Mouse (Mus musculus) MEL (cell line): Measurements from ENCODE around the gene Thap3. TPM values are rescaled to one million over a fixed set of nuclear protein-coding genes. Genes with fewer than 3 reads are reported as not detected.

Experiments
- DNase-seq: peaks from one replicate; pipeline ENCODE4 v3.0.0; 2011; ENCODE audit warnings: low read depth, low spot score
- H3K27ac ChIP-seq: 2 replicates; pipeline ENCODE4 v1.5.1; 2012; ENCODE audit warnings: low read depth, mild to moderate bottlenecking, control low read depth, low read length, moderate library complexity; ENCODE audit not compliant: control insufficient read depth
- H3K27me3 ChIP-seq, 2 experiments: fragments of 150-350 bp in 1 of 2; sonication (generic) in 1 of 2; 2 replicates each; pipeline ENCODE4 v1.6.1; 2012; ENCODE audit warnings: low read length in 2 of 2, mild to moderate bottlenecking in 2 of 2, improper control_type of control experiment in 1 of 2, moderate library complexity in 1 of 2; ENCODE audit not compliant: insufficient read depth in 2 of 2, control insufficient read depth in 1 of 2
- H3K36me3 ChIP-seq, 2 experiments: 2 replicates each; pipeline ENCODE4 v1.6.1; 2012 to 2014; ENCODE audit warnings: low read length in 2 of 2, improper control_type of control experiment in 1 of 2, inconsistent platforms in 1 of 2, mild to moderate bottlenecking in 1 of 2; ENCODE audit not compliant: insufficient read depth in 2 of 2, control insufficient read depth in 1 of 2
- H3K4me1 ChIP-seq, 2 experiments: fragments of 150-350 bp in 1 of 2; sonication (generic) in 1 of 2; 2 replicates each; pipeline ENCODE4 v1.6.1; 2012; ENCODE audit warnings: low read length in 2 of 2, improper control_type of control experiment in 1 of 2, mild to moderate bottlenecking in 1 of 2; ENCODE audit not compliant: insufficient read depth in 2 of 2, control insufficient read depth in 1 of 2
- H3K4me3 ChIP-seq, 2 experiments: fragments of 150-350 bp in 1 of 2; sonication (generic) in 1 of 2; 2 replicates each; pipeline ENCODE4 v1.5.1; 2012; ENCODE audit warnings: low read depth in 2 of 2, low read length in 2 of 2, mild to moderate bottlenecking in 2 of 2, moderate library complexity in 2 of 2, control low read depth in 1 of 2, improper control_type of control experiment in 1 of 2; ENCODE audit not compliant: control insufficient read depth in 1 of 2, insufficient read depth in 1 of 2
- H3K79me2 ChIP-seq: 2 replicates; pipeline ENCODE4 v1.6.1; 2012; ENCODE audit warnings: mild to moderate bottlenecking, low read length, moderate library complexity; ENCODE audit not compliant: control insufficient read depth, poor library complexity, insufficient read depth
- H3K9ac ChIP-seq: 2 replicates; pipeline ENCODE4 v1.6.1; 2012; ENCODE audit warnings: low read depth, mild to moderate bottlenecking, control low read depth, low read length, moderate library complexity; ENCODE audit not compliant: control insufficient read depth, poor library complexity, severe bottlenecking
- H3K9me3 ChIP-seq: fragments of 150-350 bp; sonication (generic); replicated peaks from 2 replicates; pipeline ENCODE4 v1.6.1; 2012; ENCODE audit warnings: mild to moderate bottlenecking, low read length, improper control_type of control experiment, moderate library complexity; ENCODE audit not compliant: insufficient read depth
- CHD1 ChIP-seq: IDR thresholded peaks from 2 replicates; pipeline ENCODE4 v1.6.1; 2012; ENCODE audit warnings: low read depth, mild to moderate bottlenecking, inconsistent platforms, low read length, improper control_type of control experiment
- CHD2 ChIP-seq: IDR thresholded peaks from 2 replicates; pipeline ENCODE4 v1.6.1; 2011; ENCODE audit warnings: low read length, improper control_type of control experiment
- CTCF ChIP-seq, 3 experiments: IDR thresholded peaks in 2 of 3; conservative IDR thresholded peaks in 1 of 3; 2 replicates each; pipeline ENCODE4 v1.5.1; 2011 to 2012; ENCODE audit warnings: low read length in 3 of 3, low read depth in 2 of 3, mild to moderate bottlenecking in 2 of 3, improper control_type of control experiment in 1 of 3, inconsistent platforms in 1 of 3, mixed read lengths in 1 of 3, moderate library complexity in 1 of 3; ENCODE audit not compliant: control insufficient read depth in 1 of 3, insufficient read depth in 1 of 3, poor library complexity in 1 of 3, severe bottlenecking in 1 of 3
- EP300 ChIP-seq, 2 experiments: IDR thresholded peaks; 2 replicates each; pipeline ENCODE4 v1.6.1; 2011; ENCODE audit warnings: improper control_type of control experiment in 2 of 2, low read length in 2 of 2, low read depth in 1 of 2, mild to moderate bottlenecking in 1 of 2
- ETS1 ChIP-seq: IDR thresholded peaks from 2 replicates; pipeline ENCODE4 v1.6.1; 2012; ENCODE audit warnings: low read depth, mild to moderate bottlenecking, inconsistent platforms, low read length, improper control_type of control experiment, moderate library complexity
- GABPA ChIP-seq: IDR thresholded peaks from 2 replicates; pipeline ENCODE4 v1.6.1; 2012; ENCODE audit warnings: low read depth, mild to moderate bottlenecking, inconsistent platforms, low read length, improper control_type of control experiment, moderate library complexity
- GATA1 ChIP-seq: IDR thresholded peaks from 2 replicates; pipeline ENCODE4 v1.6.1; 2011; ENCODE audit warnings: low read depth, low read length, improper control_type of control experiment
- JUND ChIP-seq: IDR thresholded peaks from 2 replicates; pipeline ENCODE4 v1.6.1; 2011; ENCODE audit warnings: low read depth, mild to moderate bottlenecking, improper control_type of control experiment, low read length
- KAT2A ChIP-seq: conservative IDR thresholded peaks from 2 replicates; pipeline ENCODE4 v1.6.1; 2012; ENCODE audit warnings: low read depth, low read length, improper control_type of control experiment, inconsistent platforms
- MAZ ChIP-seq: IDR thresholded peaks from 2 replicates; pipeline ENCODE4 v1.6.1; 2012; ENCODE audit warnings: low read depth, mild to moderate bottlenecking, inconsistent platforms, low read length, improper control_type of control experiment
- MXI1 ChIP-seq: IDR thresholded peaks from 2 replicates; pipeline ENCODE4 v1.6.1; 2011; ENCODE audit warnings: mild to moderate bottlenecking, low read depth, low read length, improper control_type of control experiment
- MYB ChIP-seq: IDR thresholded peaks from 2 replicates; pipeline ENCODE4 v1.6.1; 2011; ENCODE audit warnings: mild to moderate bottlenecking, low read depth, low read length, improper control_type of control experiment
- MYC ChIP-seq: IDR thresholded peaks from 2 replicates; pipeline ENCODE4 v1.6.1; 2011; ENCODE audit warnings: low read depth, mild to moderate bottlenecking, low read length, improper control_type of control experiment, moderate library complexity
- NELFE ChIP-seq: IDR thresholded peaks from 2 replicates; pipeline ENCODE4 v1.6.1; 2011; ENCODE audit warnings: low read depth, low read length, improper control_type of control experiment
- NRF1 ChIP-seq: IDR thresholded peaks from 2 replicates; pipeline ENCODE4 v1.6.1; 2014; ENCODE audit warnings: low read depth, mild to moderate bottlenecking, inconsistent platforms, low read length, improper control_type of control experiment, moderate library complexity; ENCODE audit not compliant: poor library complexity, insufficient read depth, severe bottlenecking
- POLR2AphosphoS2 ChIP-seq: IDR thresholded peaks from 2 replicates; pipeline ENCODE4 v1.6.1; 2011; ENCODE audit warnings: low read length, improper control_type of control experiment
- POLR2AphosphoS5 ChIP-seq: IDR thresholded peaks from 2 replicates; pipeline ENCODE4 v1.6.1; 2012; ENCODE audit warnings: low read depth, borderline replicate concordance, mild to moderate bottlenecking, inconsistent platforms, low read length, moderate library complexity, mixed read lengths
- RAD21 ChIP-seq: IDR thresholded peaks from 2 replicates; pipeline ENCODE4 v1.6.1; 2011; ENCODE audit warnings: mild to moderate bottlenecking, low read depth, low read length, improper control_type of control experiment
- RCOR1 ChIP-seq: IDR thresholded peaks from 2 replicates; pipeline ENCODE4 v1.6.1; 2012; ENCODE audit warnings: low read depth, mild to moderate bottlenecking, inconsistent platforms, low read length, improper control_type of control experiment
- SIN3A ChIP-seq: IDR thresholded peaks from 2 replicates; pipeline ENCODE4 v1.6.1; 2012; ENCODE audit warnings: low read length, improper control_type of control experiment, inconsistent platforms
- TAL1 ChIP-seq: IDR thresholded peaks from 2 replicates; pipeline ENCODE4 v1.6.1; 2012; ENCODE audit warnings: mild to moderate bottlenecking, inconsistent platforms, low read length, moderate library complexity, mixed read lengths
- TCF12 ChIP-seq: IDR thresholded peaks from 2 replicates; pipeline ENCODE4 v1.6.1; 2014; ENCODE audit warnings: low read depth, mild to moderate bottlenecking, inconsistent platforms, low read length, improper control_type of control experiment, moderate library complexity
- UBTF ChIP-seq: IDR thresholded peaks from 2 replicates; pipeline ENCODE4 v1.6.1; 2012; ENCODE audit warnings: low read depth, mild to moderate bottlenecking, inconsistent platforms, low read length, improper control_type of control experiment, moderate library complexity, borderline replicate concordance; ENCODE audit not compliant: insufficient read depth
- USF1 ChIP-seq: IDR thresholded peaks from 2 replicates; pipeline ENCODE4 v1.6.1; 2014; ENCODE audit warnings: low read depth, mild to moderate bottlenecking, inconsistent platforms, low read length, improper control_type of control experiment, moderate library complexity
- ZC3H11A ChIP-seq: IDR thresholded peaks from 2 replicates; pipeline ENCODE4 v1.6.1; 2012; ENCODE audit warnings: low read depth, mild to moderate bottlenecking, inconsistent platforms, low read length, improper control_type of control experiment
- ZMIZ1 ChIP-seq: IDR thresholded peaks from 2 replicates; pipeline ENCODE4 v1.6.1; 2012; ENCODE audit warnings: low read depth, mild to moderate bottlenecking, inconsistent platforms, low read length, improper control_type of control experiment, moderate library complexity
- ZNF384 ChIP-seq: IDR thresholded peaks from 2 replicates; pipeline ENCODE4 v1.6.1; 2012; ENCODE audit warnings: low read depth, mild to moderate bottlenecking, inconsistent platforms, low read length, improper control_type of control experiment
- polyA plus RNA-seq, 2 experiments: library from polyadenylated mRNA; stranded (reverse) in 1 of 2; unstranded in 1 of 2; fragments of >175 nt in 1 of 2; fragments of >200 nt in 1 of 2; gene quantifications; 2 replicates each; pipeline versions ENCODE4 v1.2.1 to v1.2.4; 2012; ENCODE audit warnings: low replicate concordance in 2 of 2, low read depth in 1 of 2; ENCODE audit not compliant: insufficient read length in 2 of 2, insufficient read depth in 1 of 2, missing spikeins in 1 of 2
- total RNA-seq: library from RNA; depleted of rRNA; stranded (reverse); fragments of 300-350 nt; gene quantifications from 2 replicates; pipeline ENCODE4 v1.2.3, GENCODE M21; 2012

Thap3 gene
- total and polyA plus RNA-seq, 3 experiments, result 13.7 to 17.2 TPM; not detected in 1

GRCm38 (mm10) chr4:151997701-151998100 is 8.9 kb upstream of the Thap3 start:
- Histone ChIP-seq H3K9ac (no peak overlapping the region), H3K27me3 (no peaks in the 10 kb centered on the region), H3K79me2 (peaks cover 6% of the 10 kb centered on the region; the same call in 1 of the 2 replicates), H3K36me3 (peaks cover 0 to 20% of the 10 kb centered on the region in 2 experiments; a peak in 2 of 4 replicates), H3K27ac (no peak overlapping the region), H3K4me1 (peaks cover 5 to 30% of the 10 kb centered on the region in 2 experiments), H3K9me3 (no peaks in the 10 kb centered on the region), H3K4me3 (0 out of 4 replicates have a peak overlapping the region, but pooled peaks of 1 of the 2 experiments have one; percentile 97)
- DNase-seq, result no peak
- no peak for TF ChIP-seq ZNF384
- TF ChIP-seq EP300 (IDR thresholded peaks at IDR 0.05; ENCODE audit: low read depth in 1 of 2, low read length in 2 of 2), result peak; percentile 49 to 61; a peak in 3 of 4 replicates
- TF ChIP-seq RAD21, result no peak
- TF ChIP-seq POLR2AphosphoS2, result no peak
- TF ChIP-seq KAT2A, result no peak
- peak; percentile 88 for TF ChIP-seq RCOR1
- TF ChIP-seq NRF1, result no peak
- TF ChIP-seq CTCF (IDR thresholded peaks at IDR 0.05 in 2 of 3, conservative IDR thresholded peaks at IDR 0.05 in 1 of 3; ENCODE audit: control insufficient read depth in 1 of 3, insufficient read depth in 1 of 3, low read depth in 2 of 3, low read length in 3 of 3, poor library complexity in 1 of 3, severe bottlenecking in 1 of 3), result no peak
- no peak for TF ChIP-seq ZMIZ1
- no peak for TF ChIP-seq UBTF
- no peak for TF ChIP-seq USF1
- peak; percentile 46; the same call in 1 of the 2 replicates for TF ChIP-seq ETS1
- TF ChIP-seq NELFE, result no peak
- TF ChIP-seq CHD1, result no peak
- TF ChIP-seq GABPA, result no peak
- TF ChIP-seq GATA1, result peak; percentile 70
- TF ChIP-seq SIN3A, result 0 out of 2 replicates have a peak, but pooled peaks have one; percentile 20
- TF ChIP-seq MYC, result no peak
- TF ChIP-seq MXI1, result peak; percentile 23; the same call in 1 of the 2 replicates

- Histone ChIP-seq H3K36me3 (peaks cover 0 to 20% of the 10 kb centered on the region in 2 experiments; a peak in 2 of 4 replicates), H3K9ac (peak overlapping the region; percentile 94), H3K4me1 (peaks cover 5 to 30% of the 10 kb centered on the region in 2 experiments), H3K27me3 (no peaks in the 10 kb centered on the region), H3K4me3 (peak overlapping the region; percentile 88 to 97), H3K9me3 (no peaks in the 10 kb centered on the region), H3K27ac (peak overlapping the region; percentile 36), H3K79me2 (peaks cover 6% of the 10 kb centered on the region; the same call in 1 of the 2 replicates)
- DNase-seq, result no peak
- TF ChIP-seq RCOR1 (no peak), MAZ (no peak), TCF12 (no peak), SIN3A (no peak), ETS1 (no peak), MYB (no peak), RAD21 (no peak), TAL1 (no peak), ZC3H11A (no peak), CHD2 (no peak), JUND (no peak), POLR2AphosphoS5 (no peak)
Observed at GRCm38 (mm10) chr4:151996951-151997222, 8.1 kb upstream of the Thap3 start.
